Mouse (Mus musculus): Measurements from ENCODE around the gene Zbtb32. TPM values are rescaled to one million over a fixed set of nuclear protein-coding genes. Genes with fewer than 3 reads are reported as not detected.

Gene Zbtb32
- polyA plus RNA-seq, 1 experiment = 3.2 TPM

- no peak overlapping the region for H3K27ac ChIP-seq (ENCODE audit: control insufficient read depth, insufficient read depth, low read length)
- H3K4me3 ChIP-seq (ENCODE audit: control insufficient read depth, insufficient read depth, low read length) = no peak overlapping the region
- WGBS = 87% methylated on average over 8 of the region's 8 CpGs
- DNase-seq = no peak
- H3K27me3 ChIP-seq (ENCODE audit: control insufficient read depth, insufficient read depth, low read length) = no peaks in the 10 kb centered on the region
- no peaks in the 10 kb centered on the region for H3K36me3 ChIP-seq (ENCODE audit: control insufficient read depth, insufficient read depth, low read length)
- 0 out of 2 replicates have a peak, but pooled peaks cover 5% of the 10 kb centered on the region for H3K4me1 ChIP-seq (replicated peaks; ENCODE audit: control insufficient read depth, insufficient read depth, low read length)
- TF ChIP-seq CTCF (IDR thresholded peaks at IDR 0.05; ENCODE audit: borderline replicate concordance, control insufficient read depth, extremely low read depth, insufficient read depth, low read length, poor library complexity) (no peak), POLR2A (IDR thresholded peaks at IDR 0.05; ENCODE audit: control insufficient read depth, extremely low read depth, insufficient read depth, low read length, poor library complexity) (no peak)
Observed at GRCm38 (mm10) chr7:30604944-30605343, 6.2 kb upstream of the Zbtb32 start.

GRCm38 (mm10) chr7:30604424-30604823 is 5.7 kb upstream of the Zbtb32 start:
- Histone ChIP-seq H3K27ac (ENCODE audit: control insufficient read depth, insufficient read depth, low read length) (no peak overlapping the region), H3K27me3 (ENCODE audit: control insufficient read depth, insufficient read depth, low read length) (no peaks in the 10 kb centered on the region), H3K4me1 (replicated peaks; ENCODE audit: control insufficient read depth, insufficient read depth, low read length) (0 out of 2 replicates have a peak, but pooled peaks cover 5% of the 10 kb centered on the region), H3K4me3 (ENCODE audit: control insufficient read depth, insufficient read depth, low read length) (no peak overlapping the region), H3K36me3 (ENCODE audit: control insufficient read depth, insufficient read depth, low read length) (no peaks in the 10 kb centered on the region)
- no peak for TF ChIP-seq POLR2A (IDR thresholded peaks at IDR 0.05; ENCODE audit: control insufficient read depth, extremely low read depth, insufficient read depth, low read length, poor library complexity)
- no peak for TF ChIP-seq CTCF (IDR thresholded peaks at IDR 0.05; ENCODE audit: borderline replicate concordance, control insufficient read depth, extremely low read depth, insufficient read depth, low read length, poor library complexity)
- 43% methylated on average over 8 of the region's 8 CpGs for WGBS
- DNase-seq = no peak

DNA sequence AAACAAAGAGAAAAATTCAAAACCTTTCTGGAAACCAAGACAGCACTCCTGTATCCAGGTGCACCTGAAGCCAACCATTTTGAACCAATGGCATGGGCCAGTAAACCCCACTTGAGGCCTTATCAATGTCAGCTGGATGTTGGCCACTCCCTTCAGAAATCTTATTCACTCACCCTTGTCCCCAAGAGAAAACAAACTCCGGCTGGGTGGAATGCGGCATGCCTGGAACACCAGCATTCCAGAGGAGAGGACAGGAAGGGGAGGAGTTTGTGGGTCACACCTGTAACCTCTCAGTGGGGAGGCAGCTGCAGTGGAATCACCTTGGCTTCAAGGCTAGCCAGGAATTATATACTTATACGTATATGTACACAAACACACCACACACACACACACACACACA is 3.9 kb upstream of the Zbtb32 start:
- TF ChIP-seq CTCF (IDR thresholded peaks at IDR 0.05; ENCODE audit: borderline replicate concordance, control insufficient read depth, extremely low read depth, insufficient read depth, low read length, poor library complexity) (no peak), POLR2A (IDR thresholded peaks at IDR 0.05; ENCODE audit: control insufficient read depth, extremely low read depth, insufficient read depth, low read length, poor library complexity) (no peak)
- Histone ChIP-seq H3K4me3 (ENCODE audit: control insufficient read depth, insufficient read depth, low read length) (no peak overlapping the region), H3K4me1 (replicated peaks; ENCODE audit: control insufficient read depth, insufficient read depth, low read length) (no peaks in the 10 kb centered on the region), H3K27ac (ENCODE audit: control insufficient read depth, insufficient read depth, low read length) (no peak overlapping the region), H3K27me3 (ENCODE audit: control insufficient read depth, insufficient read depth, low read length) (no peaks in the 10 kb centered on the region), H3K36me3 (ENCODE audit: control insufficient read depth, insufficient read depth, low read length) (no peaks in the 10 kb centered on the region)
- DNase-seq = no peak
- 81% methylated on average over 3 of the region's 3 CpGs for WGBS

GRCm38 (mm10) chr7:30600651-30601050 is 1.9 kb upstream of the Zbtb32 start:
- Histone ChIP-seq H3K27me3 (ENCODE audit: control insufficient read depth, insufficient read depth, low read length) (no peaks in the 10 kb centered on the region), H3K4me3 (ENCODE audit: control insufficient read depth, insufficient read depth, low read length) (no peak overlapping the region), H3K36me3 (ENCODE audit: control insufficient read depth, insufficient read depth, low read length) (no peaks in the 10 kb centered on the region), H3K4me1 (replicated peaks; ENCODE audit: control insufficient read depth, insufficient read depth, low read length) (no peaks in the 10 kb centered on the region), H3K27ac (ENCODE audit: control insufficient read depth, insufficient read depth, low read length) (no peak overlapping the region)
- TF ChIP-seq POLR2A (IDR thresholded peaks at IDR 0.05; ENCODE audit: control insufficient read depth, extremely low read depth, insufficient read depth, low read length, poor library complexity) (no peak), CTCF (IDR thresholded peaks at IDR 0.05; ENCODE audit: borderline replicate concordance, control insufficient read depth, extremely low read depth, insufficient read depth, low read length, poor library complexity) (no peak)
- no peak for DNase-seq
- WGBS = 79% methylated on average over 7 of the region's 7 CpGs

DNA sequence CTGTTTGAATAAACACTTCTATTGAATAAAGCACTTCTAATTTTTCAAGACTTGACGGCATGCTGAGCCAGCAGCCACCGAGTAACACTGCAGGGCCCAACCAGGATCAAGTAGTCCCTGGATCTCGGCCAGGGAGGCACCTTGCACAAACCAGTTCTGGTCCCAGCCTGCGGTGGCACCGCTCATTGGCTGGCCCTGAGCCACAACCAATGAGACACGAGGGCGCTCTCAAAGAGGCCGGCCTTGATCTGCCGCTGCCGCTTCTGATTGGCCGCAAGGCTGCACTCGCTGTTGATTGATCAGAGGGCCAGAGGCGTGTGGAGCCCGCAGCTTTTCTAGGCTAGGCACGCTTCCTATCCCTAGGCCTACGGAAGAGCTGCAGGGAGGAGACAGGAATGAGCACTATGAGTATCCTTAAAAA is 1.2 kb upstream of the Zbtb32 start:
- no peak for TF ChIP-seq POLR2A (IDR thresholded peaks at IDR 0.05; ENCODE audit: control insufficient read depth, extremely low read depth, insufficient read depth, low read length, poor library complexity)
- TF ChIP-seq CTCF (IDR thresholded peaks at IDR 0.05; ENCODE audit: borderline replicate concordance, control insufficient read depth, extremely low read depth, insufficient read depth, low read length, poor library complexity) = no peak
- 7% methylated on average over 16 of the region's 16 CpGs for WGBS
- peak; percentile 59 for DNase-seq
- no peak overlapping the region for H3K27ac ChIP-seq (ENCODE audit: control insufficient read depth, insufficient read depth, low read length)
- no peaks in the 10 kb centered on the region for H3K27me3 ChIP-seq (ENCODE audit: control insufficient read depth, insufficient read depth, low read length)
- H3K36me3 ChIP-seq (ENCODE audit: control insufficient read depth, insufficient read depth, low read length) = no peaks in the 10 kb centered on the region
- no peaks in the 10 kb centered on the region for H3K4me1 ChIP-seq (replicated peaks; ENCODE audit: control insufficient read depth, insufficient read depth, low read length)
- H3K4me3 ChIP-seq (ENCODE audit: control insufficient read depth, insufficient read depth, low read length) = no peak overlapping the region

- TF ChIP-seq CTCF (IDR thresholded peaks at IDR 0.05; ENCODE audit: borderline replicate concordance, control insufficient read depth, extremely low read depth, insufficient read depth, low read length, poor library complexity) = no peak
- TF ChIP-seq POLR2A (IDR thresholded peaks at IDR 0.05; ENCODE audit: control insufficient read depth, extremely low read depth, insufficient read depth, low read length, poor library complexity) = no peak
- no peak for DNase-seq
- Histone ChIP-seq H3K27ac (ENCODE audit: control insufficient read depth, insufficient read depth, low read length) (no peak overlapping the region), H3K36me3 (ENCODE audit: control insufficient read depth, insufficient read depth, low read length) (no peaks in the 10 kb centered on the region), H3K4me3 (ENCODE audit: control insufficient read depth, insufficient read depth, low read length) (no peak overlapping the region), H3K4me1 (replicated peaks; ENCODE audit: control insufficient read depth, insufficient read depth, low read length) (no peaks in the 10 kb centered on the region), H3K27me3 (ENCODE audit: control insufficient read depth, insufficient read depth, low read length) (no peaks in the 10 kb centered on the region)
- WGBS = 88% methylated on average over 5 of the region's 5 CpGs
Observed at GRCm38 (mm10) chr7:30596811-30597210, 1.9 kb downstream of the Zbtb32 start.

- TF ChIP-seq POLR2A (IDR thresholded peaks at IDR 0.05; ENCODE audit: control insufficient read depth, extremely low read depth, insufficient read depth, low read length, poor library complexity) (no peak), CTCF (IDR thresholded peaks at IDR 0.05; ENCODE audit: borderline replicate concordance, control insufficient read depth, extremely low read depth, insufficient read depth, low read length, poor library complexity) (no peak)
- WGBS = 81% methylated on average over 5 of the region's 5 CpGs
- H3K4me1 ChIP-seq (replicated peaks; ENCODE audit: control insufficient read depth, insufficient read depth, low read length) = no peaks in the 10 kb centered on the region
- H3K4me3 ChIP-seq (ENCODE audit: control insufficient read depth, insufficient read depth, low read length) = no peak overlapping the region
- H3K36me3 ChIP-seq (ENCODE audit: control insufficient read depth, insufficient read depth, low read length) = no peaks in the 10 kb centered on the region
- no peak overlapping the region for H3K27ac ChIP-seq (ENCODE audit: control insufficient read depth, insufficient read depth, low read length)
- no peaks in the 10 kb centered on the region for H3K27me3 ChIP-seq (ENCODE audit: control insufficient read depth, insufficient read depth, low read length)
- DNase-seq = no peak
Observed at GRCm38 (mm10) chr7:30596093-30596492, 2.6 kb downstream of the Zbtb32 start.
